Mouse (Mus musculus) adrenal gland, postnatal 4 days (tissue): ENCODE measurements around the gene Cep295. TPM values are rescaled to one million over a fixed set of nuclear protein-coding genes. Genes with fewer than 3 reads are reported as not detected.
"Not testable (repeated sequence)": the region's sequence is repeated elsewhere in the genome, so short reads cannot be mapped to it uniquely, and the experiment has no call there.

Experiments used
- DNase-seq, 2 experiments: peaks; one replicate each; pipeline ENCODE4 v3.0.0; 2021 to 2022; ENCODE audit warnings: low spot score in 2 of 2, mixed read lengths in 2 of 2
- total RNA-seq, 2 experiments: library from RNA; stranded (reverse); gene quantifications; 2 replicates each; pipeline ENCODE4 v1.2.3; 2021

Cep295 gene
- total RNA-seq, 2 experiments from 2014 or later = 25.5 to 27.4 TPM

DNA sequence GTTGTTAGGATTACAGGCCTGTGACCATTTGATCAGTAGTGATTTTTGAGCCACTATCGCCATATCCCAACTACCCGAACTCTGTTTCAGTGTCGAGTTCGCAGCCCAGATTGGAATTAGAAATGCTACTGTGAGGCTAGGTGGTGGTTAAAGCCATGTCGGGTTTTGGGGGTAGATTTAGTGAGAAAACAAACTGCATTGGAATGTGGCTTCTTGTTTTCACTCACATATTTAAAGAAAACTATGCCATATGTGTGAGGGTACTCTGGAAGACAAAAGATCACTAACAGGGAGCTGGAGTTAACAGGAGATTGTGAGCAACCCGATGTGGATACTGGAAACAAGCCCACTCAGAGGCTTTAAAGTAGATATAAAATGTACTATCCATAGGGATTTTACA, 50.3 kb downstream of the Cep295 start:
- DNase-seq = no peak

DNA sequence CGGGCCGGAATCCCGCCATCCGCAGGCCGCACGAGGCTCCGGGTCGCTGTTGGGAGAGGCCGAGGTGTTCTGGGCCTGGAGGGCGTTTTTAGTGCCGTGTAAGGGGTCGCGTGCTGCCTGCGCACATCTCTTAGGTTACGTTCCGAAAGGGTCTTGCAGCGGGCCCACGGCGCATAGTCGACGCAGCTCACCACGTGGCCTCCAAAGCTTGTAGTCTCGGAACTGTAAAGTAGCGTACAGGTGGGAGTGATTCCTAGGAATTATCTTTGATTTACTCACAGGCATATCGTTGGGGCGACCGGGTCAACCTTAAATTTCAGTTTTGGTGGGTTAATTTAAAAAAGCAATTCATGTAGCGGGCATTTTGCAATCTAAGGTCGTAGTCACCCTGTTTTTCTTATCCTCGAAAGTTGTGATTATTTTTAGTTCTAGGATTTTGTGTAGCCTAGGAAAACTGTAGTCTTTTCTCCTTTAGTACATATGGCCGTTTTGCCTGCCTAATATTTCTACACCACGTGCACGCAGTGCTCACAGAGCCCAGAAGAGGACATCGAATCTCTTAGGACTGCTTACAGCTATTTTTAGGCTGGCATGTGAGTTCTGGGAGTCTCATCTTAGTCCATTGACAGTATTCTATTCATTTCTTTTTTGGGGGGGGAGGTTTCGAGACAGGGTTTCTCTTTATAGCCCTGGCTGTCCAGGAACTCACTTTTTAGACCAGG, 51.0 kb downstream of the Cep295 start, which contains the start of gene 4931406C07Rik:
Gene 4931406C07Rik (minus strand): TSS at position 51 of the 722 bp plus-strand sequence.
- DNase-seq = no peak

DNA sequence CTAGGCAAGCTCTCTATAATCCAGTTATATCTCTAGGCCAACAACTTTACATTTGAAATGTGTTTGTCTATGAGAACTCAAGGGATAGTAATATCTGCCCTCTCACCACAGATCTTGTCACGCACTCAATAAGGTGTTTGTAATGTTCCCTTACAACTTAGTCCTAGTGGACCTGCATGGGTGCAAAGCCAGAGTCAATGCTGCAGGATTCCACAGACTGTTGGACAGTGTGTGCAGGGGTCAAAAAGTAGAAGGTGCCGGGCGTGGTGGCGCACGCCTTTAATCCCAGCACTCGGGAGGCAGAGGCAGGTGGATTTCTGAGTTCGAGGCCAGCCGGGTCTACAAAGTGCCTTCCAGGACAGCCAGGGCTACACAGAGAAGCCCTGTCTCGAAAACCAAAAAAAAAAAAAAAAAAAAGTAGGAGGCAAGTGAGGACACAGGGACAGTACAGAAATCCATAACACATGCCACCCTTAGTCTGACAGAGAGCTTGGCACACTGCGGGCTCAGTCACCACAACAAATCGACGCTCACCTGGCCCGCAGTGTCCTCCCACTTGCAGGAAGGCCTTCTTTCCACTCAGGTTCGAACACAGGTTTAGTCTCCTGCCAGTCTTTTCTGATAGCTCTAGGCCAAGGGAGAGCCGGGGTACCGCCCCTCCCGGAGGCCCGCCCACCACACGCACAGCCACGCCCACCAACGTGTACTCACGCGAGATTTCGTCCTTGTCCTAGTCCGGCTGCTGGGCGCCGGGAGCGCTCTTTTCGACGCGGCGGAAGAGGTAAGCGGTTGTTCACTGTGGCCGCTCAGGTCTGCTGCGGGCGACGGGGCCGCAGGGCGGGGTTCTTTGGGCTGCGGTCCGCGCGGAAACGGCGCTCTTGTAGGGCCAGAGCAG, 51.8 kb downstream of the Cep295 start, which contains the start of gene Taf1d:
Gene Taf1d (plus strand): TSS at position 712 of the 895 bp plus-strand sequence.
- peak; percentile 97 for DNase-seq

DNA sequence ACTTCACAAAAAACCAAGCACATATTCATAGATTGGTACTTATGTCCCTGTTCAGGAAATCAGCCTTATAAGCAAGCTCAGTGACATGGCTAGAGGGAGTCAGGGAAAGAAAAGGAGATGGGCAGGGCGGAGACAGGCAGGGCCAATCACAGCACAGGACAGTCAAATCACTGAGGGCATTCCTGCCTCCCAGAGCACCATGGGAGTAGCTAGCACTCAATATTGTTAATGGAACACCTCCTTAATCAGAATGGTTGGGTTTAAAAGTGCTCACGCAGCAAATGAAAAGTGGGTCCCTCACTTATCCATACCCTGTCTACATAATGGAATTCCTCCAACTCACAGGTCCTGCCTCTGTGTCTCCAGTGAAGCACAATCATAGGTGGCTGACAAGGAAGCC, 54.7 kb downstream of the Cep295 start:
- DNase-seq = no peak

DNA sequence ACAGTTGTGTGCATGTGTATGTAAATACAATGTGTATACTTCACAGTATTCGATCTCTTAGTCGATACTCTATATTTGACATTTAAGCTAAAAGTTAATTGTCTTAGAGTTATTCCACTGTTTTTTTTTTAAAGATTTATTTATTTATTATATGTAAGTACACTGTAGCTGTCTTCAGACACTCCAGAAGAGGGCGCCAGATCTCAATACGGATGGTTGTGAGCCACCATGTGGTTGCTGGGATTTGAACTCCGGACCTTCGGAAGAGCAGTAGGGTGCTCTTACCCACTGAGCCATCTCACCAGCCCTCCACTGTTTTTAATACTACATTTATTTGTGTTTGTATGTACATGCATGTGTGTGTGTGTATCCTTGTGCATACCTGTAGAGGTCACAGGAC, 55.6 kb downstream of the Cep295 start:
- DNase-seq = not testable (repeated sequence)

DNA sequence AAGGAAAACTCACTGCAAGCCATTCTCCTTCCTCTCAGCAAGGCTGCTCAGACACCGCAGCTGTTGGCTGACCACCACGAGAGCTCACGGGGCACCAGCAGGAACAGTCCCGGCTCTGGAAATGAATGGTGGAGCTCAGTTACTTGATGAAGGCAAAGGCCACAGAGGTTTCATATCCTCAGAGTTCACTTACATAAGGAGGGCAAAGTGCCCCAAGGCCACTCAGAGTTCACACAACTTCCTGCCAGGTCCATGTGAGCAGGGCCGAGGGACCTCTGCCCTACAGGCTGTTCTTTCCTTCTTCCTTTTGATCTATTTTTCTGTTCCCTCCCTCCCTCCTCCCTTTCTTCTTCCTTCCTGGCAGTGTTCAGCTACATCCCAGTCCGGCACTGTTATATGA, 56.2 kb downstream of the Cep295 start:
- no peak for DNase-seq

DNA sequence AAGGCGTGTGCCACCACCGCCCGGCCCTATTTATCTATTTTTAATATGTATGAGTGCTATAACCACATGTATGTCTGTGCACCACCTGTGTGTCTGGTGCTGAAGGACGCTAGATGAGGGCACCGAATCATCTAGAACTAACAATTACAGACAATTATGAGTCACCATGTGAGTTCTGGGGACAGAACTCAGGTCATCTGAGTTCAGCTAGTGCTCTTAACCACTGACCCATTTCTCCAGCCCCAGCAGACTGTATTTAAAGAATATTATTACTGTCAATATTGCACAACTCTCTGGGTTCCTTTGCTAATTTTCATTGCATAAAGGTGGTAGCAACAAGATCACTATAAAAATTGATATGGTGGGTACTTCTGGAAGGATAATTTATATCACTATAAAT, 57.5 kb downstream of the Cep295 start:
- no peak for DNase-seq

DNA sequence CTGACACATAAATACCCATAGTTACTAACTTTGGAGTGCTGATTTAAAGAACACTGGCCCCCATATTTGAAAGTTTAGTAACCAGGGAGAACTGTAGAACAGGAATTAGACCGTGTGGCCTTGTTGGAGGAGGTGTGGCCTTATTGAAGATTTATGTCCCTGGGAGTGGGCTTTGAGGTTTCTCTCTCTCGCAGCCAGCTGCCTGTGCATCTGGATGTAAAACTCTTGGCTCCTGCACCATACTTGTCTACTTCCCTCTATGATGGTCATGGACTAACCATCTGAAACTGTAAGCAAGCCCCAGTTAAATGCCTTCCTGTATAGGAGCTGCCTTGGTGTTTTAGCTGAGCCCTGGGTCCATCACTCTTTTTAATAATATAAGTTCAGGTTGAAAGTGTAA, 59.1 kb downstream of the Cep295 start:
- no peak for DNase-seq

DNA sequence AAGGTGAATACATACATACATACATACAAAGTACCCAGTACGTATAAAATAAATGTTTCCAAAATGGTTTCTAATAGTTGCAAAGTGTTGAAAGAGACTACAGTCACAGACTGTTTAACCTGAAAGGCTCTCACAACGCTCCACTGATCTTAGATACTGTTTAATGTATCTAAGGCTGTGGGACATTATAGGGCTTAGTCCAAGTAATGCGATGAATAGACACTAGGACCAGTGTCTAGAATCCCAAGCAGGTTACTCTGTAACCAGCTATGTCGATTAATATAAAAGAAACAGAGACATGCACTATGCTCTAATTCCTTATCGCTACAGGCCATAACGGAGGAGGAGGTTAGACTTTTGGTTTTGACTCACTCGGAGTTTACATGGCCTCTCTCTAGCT, 60.5 kb downstream of the Cep295 start:
- no peak for DNase-seq

DNA sequence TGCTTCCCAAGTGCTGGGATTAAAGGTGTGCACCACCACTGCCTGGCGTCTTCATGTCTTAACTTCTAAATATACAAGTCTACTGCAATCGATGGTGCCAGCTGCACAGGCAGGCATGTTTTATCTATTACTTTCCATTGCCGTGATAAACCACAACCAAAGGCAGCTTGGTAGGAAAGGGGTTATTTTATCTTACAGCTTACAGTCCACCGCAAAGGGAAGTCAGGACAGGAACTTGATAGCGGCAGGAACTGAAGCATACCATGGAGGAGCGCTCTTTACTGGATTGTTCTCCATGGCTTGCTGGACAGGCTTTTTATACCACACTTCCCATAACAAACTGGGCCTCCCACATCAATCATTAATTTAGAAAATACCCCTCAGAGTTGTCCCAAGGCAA, 68.3 kb downstream of the Cep295 start:
- DNase-seq = no peak

DNA sequence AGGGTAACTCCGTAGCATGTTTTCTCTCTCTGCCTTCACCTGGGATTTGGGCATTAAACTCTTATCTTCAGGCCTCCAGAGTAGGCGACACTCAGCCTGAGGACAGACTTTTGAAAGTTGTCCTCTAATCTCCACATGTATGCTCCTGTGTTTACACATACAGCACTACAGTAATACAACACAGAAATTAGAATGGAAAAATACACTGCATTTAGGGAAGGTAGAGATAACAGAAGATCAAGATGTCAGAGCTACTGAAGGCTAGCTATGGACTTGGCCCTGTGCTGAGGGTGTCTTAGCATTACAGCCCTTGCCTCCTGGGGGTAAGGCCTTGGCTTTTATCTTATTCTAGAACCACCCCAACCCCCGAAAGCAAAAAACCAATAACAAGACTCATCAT, 69.2 kb downstream of the Cep295 start:
- no peak for DNase-seq

DNA sequence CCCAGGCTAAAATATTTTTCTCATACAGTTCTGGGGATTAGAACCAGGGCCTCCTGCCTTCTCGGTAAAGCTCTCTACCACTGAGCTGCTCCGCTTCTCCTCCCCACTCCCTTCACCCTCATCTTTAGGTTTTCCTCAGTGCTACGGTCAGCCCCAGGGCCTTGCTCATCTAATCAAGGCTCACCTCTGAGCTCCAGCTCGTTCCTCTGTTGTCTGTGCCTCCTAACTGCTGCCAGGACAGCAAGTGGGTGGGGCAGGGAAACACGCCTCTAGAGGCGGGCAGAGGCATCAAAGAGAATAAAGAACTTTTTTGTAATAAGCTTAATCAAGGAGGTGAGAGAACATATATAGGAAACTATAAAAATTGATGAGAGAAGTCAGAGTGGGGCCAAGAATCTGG, 69.7 kb downstream of the Cep295 start:
- no peak for DNase-seq

DNA sequence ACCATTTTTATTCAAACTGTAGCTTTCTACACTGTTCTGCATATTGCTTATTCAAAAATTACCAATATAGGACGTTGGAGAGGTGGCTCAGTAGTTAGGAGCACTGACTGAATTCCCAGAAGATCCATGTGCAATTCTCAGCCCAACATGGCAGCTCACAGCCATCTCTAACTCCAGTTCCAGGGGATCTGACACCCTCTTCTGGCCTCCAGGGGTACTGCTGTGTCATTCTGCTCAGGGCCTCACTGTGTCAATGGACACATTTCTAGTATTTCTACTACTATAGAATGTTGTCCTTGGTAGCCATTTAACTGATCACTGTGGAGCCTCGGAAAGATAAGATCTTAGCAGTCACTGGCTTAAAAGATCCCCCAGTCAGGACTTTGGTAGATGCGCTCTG, 72.1 kb downstream of the Cep295 start:
- no peak for DNase-seq

DNA sequence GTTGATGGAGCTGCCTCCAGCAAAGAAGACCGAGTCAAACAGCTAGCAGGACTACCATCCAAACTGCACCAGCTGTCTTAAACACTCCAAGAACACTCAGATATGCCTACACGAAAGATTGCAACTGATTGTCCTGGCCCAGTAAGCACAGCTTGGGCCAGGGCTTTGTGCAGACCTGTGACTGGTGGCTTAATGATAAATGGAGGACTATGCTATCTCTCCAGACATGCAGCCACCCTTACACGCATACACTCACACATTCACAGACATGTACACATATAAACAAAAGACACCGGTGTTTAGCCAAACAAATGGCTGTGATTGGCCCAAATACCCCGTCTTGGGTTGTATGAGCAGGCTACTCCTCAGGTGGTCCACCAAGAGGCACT, 77.1 kb downstream of the Cep295 start:
- no peak for DNase-seq

DNA sequence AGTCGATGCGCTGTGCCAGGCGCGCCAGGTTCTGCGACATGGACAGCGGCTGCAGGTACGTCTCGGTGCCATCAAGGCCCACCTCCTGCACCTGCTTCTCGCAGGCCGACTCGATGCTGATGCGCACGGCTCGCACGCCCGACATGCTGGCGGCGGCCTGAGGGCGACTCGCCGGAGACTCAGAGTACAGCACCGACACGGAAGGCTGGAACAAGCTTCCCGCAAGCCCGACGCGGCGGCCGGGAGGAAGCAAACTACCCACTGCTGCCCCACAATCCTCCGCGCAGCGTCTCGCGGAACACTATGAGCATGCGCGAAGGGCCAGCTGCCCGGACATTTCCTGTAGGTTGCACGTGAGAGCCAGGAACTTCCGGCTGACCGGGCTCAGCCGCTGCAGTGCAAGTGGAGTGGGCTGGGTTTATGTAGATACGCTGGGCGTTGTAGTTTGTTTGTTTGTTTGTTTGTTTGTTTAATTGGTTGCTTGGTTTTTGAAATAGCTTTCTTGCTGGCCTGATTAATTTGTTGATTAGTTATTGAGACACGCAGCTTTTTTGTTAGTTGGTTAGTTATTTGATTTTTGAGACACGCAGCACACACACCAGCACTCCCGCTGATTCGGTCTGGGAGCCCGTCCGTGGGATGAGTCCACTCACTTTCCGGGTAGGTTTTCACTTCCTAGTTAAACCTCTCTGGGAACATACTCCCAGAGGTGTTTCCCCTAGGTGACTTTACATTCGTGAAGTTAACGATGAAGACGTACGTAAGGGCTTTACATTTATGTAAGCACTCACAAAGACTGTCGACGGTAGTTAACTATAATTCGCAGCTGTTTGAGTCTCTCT, 77.7 kb downstream of the Cep295 start, which contains the start of gene Med17:
Gene Med17 (minus strand): TSS at position 283 of the 842 bp plus-strand sequence.
- peak; percentile 76 to 85 for DNase-seq

DNA sequence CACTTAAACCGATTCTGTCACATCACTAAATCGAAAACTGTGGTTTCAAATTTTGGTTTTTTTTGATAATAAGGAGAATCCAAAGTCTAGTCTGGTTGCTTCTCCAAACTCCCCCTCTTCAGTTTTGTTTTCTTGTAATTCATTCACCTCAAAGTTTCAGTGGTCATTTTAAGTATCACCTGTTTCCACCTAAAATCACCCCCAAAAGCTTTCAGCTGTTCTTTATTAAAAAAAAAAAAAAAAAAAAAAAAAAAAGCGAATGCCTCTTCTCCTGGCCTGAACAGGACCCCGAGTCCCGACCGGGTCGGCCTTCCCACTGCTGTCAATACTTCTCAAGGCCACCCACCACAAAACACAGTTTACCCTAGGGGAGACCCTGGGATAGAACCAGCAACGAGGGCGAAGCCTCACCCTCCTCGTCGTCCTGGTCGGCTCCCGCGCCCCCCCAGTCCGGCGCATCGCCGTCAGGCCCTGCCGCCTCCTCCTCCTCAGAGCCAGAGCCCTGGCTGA, 78.4 kb downstream of the Cep295 start:
- DNase-seq = no peak

DNA sequence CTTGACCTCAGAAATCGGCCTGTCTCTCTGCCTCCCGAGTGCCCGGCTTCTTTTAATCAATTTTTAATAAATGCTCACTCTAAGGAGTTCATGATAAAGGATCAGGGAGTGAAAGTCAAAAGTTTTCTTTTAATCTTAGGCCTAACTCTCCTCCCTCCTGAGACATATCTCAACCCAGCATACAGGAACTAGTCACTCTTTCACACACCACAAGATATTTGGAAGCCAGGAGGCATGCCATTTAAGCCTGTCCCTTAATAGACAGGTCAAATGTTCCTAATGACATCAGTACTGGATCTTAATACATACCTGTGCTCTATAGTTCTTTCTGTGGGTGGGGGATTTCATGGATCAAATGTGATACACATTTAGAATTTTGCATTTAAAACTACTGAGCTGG, 79.2 kb downstream of the Cep295 start:
- no peak for DNase-seq

DNA sequence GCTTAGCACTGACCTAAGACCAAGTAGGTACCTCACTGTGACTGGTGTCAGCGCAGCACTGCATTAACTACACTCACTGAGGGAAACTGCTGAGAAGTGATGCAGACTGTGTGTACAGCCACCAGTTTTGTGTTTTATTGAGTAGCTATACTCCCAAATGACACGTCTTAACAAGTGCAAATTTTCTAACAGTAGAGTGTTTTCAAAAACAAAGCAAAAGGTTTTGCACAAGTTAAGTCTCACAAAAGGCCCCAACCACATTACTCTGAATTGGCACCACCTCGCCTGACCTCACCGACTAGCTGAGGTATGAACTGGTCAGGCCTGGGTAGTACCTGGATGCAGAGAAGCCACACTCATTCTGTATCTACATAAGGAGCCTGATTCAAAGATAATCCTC, 80.7 kb downstream of the Cep295 start:
- DNase-seq = no peak

DNA sequence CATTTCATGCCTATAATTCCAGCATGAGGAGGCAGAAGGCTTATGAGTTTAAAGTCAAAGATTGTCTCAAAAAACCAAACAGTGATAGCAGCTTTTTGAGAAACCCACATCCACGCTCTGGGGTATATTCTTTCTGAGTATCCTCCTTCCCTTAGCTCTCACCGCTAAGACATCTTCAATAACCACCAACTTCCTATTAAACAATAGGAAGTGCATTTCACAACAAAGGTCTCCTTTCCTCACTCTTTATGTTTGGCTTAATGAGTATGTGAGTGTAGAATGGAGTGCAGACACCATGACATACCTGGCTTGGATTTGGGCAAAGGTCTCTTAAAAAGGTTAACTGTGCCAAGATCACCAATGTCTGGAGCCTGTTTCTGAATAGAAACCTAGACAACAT, 83.6 kb downstream of the Cep295 start:
- no peak for DNase-seq
